Mouse (Mus musculus): ENCODE measurements at regions not wholly inside any gene's neighbourhood (a gene's known extent, or its start where the extent isn't known, plus 50 kb on each side); places are given as distances from the start of the nearest gene placed in this dataset.

DNA sequence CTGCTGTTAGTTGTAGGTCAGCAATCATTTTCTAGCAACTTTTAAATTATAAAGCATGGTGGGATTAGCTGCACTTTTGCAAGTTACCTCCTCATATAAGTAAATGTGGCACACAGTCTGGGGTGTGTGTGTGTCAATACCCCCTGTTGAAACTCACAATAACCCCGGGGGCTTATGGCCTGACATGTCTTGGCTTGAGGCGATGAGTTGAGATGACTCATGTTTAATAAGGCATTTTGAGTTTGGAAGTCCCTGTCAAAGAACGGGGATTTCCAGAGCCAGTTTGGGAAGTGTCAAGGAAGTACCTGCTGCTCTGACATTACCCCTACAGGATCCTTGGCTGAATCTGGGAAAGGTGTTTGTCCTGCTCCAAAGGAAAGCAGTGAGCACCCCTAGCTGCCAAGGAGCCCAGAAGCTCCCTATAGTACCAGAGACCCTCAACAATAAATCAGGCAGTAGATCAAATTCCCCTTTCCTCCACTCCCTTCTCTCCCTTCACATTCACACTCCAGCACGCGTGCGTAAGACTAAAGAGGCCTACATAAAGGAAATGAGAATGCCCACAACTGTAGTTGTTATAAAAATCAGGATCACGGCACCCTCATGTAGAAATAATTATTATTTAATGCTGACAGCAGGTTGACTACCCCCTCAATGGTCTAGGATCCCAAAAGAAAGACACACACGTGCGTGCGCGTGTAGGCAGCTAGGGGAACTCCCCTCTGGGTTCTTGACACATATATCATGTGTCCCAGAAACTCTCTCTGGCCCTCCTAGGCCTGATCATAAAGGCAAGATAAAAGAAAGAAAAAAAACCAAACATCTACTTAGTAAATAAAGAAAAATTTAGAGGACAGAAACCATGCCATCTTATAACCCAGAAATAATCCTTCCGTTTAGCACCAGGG, 216.3 kb upstream of the Cdh5 start:
- no peak overlapping the region for H3K27ac ChIP-seq (ENCODE audit: low read depth)
- WGBS, result 89% methylated on average over 12 of the region's 12 CpGs
- ATAC-seq (ENCODE audit: insufficient read depth, low read depth), result no peak
- no peak overlapping the region for H3K9ac ChIP-seq (replicated peaks; ENCODE audit: low read depth, low read length)
- H3K9me3 ChIP-seq (replicated peaks; ENCODE audit: control insufficient read depth, low read length), result no peaks in the 10 kb centered on the region
- no peaks in the 10 kb centered on the region for H3K27me3 ChIP-seq (ENCODE audit: control insufficient read depth, insufficient read depth, low read length)
- no peak for DNase-seq (ENCODE audit: low spot score)
- no peaks in the 10 kb centered on the region for H3K36me3 ChIP-seq (replicated peaks; ENCODE audit: control insufficient read depth, insufficient read depth, low read length)
- TF ChIP-seq CTCF (IDR thresholded peaks at IDR 0.05; ENCODE audit: low read depth), result no peak
- TF ChIP-seq EP300 (IDR thresholded peaks at IDR 0.05; ENCODE audit: low read depth), result no peak
- H3K4me3 ChIP-seq (ENCODE audit: low read depth, low read length), result no peak overlapping the region
- H3K4me1 ChIP-seq (ENCODE audit: control insufficient read depth, insufficient read depth), result no peaks in the 10 kb centered on the region
- no peak overlapping the region for H3K4me2 ChIP-seq (ENCODE audit: low read depth, low read length)

DNA sequence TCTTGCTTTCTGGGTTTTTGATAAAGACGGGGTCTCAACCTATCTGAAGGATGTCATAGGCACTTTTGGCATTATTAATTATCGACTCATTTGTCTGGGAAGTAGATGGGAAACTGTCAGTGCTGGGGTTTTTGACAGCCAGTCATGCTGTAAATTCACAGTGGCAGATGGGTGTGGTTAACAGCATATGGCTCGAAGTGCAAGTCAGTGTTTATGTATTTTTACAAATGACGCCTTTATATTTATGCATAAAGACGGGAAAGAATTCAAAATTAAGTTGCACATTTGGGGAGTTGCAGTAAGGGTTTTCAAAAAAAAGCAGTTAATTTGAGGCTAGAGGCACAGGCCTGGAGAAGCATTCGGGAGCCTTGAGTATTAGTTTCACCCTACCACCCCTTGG, 206.8 kb upstream of the Cdh5 start:
- Histone ChIP-seq H3K9ac (replicated peaks; ENCODE audit: low read depth, low read length) (no peak overlapping the region), H3K36me3 (replicated peaks; ENCODE audit: control insufficient read depth, insufficient read depth, low read length) (no peaks in the 10 kb centered on the region)
- 88% methylated on average over 6 of the region's 6 CpGs for WGBS

GRCm38 (mm10) chr8:103895132-103895531, 206.3 kb upstream of the Cdh5 start:
- Histone ChIP-seq H3K4me3 (ENCODE audit: low read depth, low read length) (no peak overlapping the region), H3K27me3 (ENCODE audit: control insufficient read depth, insufficient read depth, low read length) (no peaks in the 10 kb centered on the region)
- ATAC-seq (ENCODE audit: insufficient read depth, low read depth), result no peak

More for the DNA sequence above, 206.8 kb upstream of the Cdh5 start:
- no peak for TF ChIP-seq EP300 (IDR thresholded peaks at IDR 0.05; ENCODE audit: low read depth)
- TF ChIP-seq CTCF (IDR thresholded peaks at IDR 0.05; ENCODE audit: low read depth), result no peak
- ATAC-seq (ENCODE audit: insufficient read depth, low read depth) (no peak), DNase-seq (ENCODE audit: low spot score) (no peak)
- no peaks in the 10 kb centered on the region for H3K4me1 ChIP-seq (ENCODE audit: control insufficient read depth, insufficient read depth)
- H3K27me3 ChIP-seq (ENCODE audit: control insufficient read depth, insufficient read depth, low read length), result no peaks in the 10 kb centered on the region
- H3K27ac ChIP-seq (ENCODE audit: low read depth), result no peak overlapping the region
- H3K4me2 ChIP-seq (ENCODE audit: low read depth, low read length), result no peak overlapping the region
- H3K4me3 ChIP-seq (ENCODE audit: low read depth, low read length), result no peak overlapping the region
- H3K9me3 ChIP-seq (replicated peaks; ENCODE audit: control insufficient read depth, low read length), result no peaks in the 10 kb centered on the region

GRCm38 (mm10) chr8:103897463-103897862, 204.0 kb upstream of the Cdh5 start:
- Histone ChIP-seq H3K4me2 (ENCODE audit: low read depth, low read length) (no peak overlapping the region), H3K9ac (replicated peaks; ENCODE audit: low read depth, low read length) (no peak overlapping the region), H3K27ac (ENCODE audit: low read depth) (no peak overlapping the region), H3K27me3 (ENCODE audit: control insufficient read depth, insufficient read depth, low read length) (no peaks in the 10 kb centered on the region), H3K4me3 (ENCODE audit: low read depth, low read length) (no peak overlapping the region), H3K36me3 (replicated peaks; ENCODE audit: control insufficient read depth, insufficient read depth, low read length) (no peaks in the 10 kb centered on the region), H3K9me3 (replicated peaks; ENCODE audit: control insufficient read depth, low read length) (no peaks in the 10 kb centered on the region), H3K4me1 (ENCODE audit: control insufficient read depth, insufficient read depth) (no peaks in the 10 kb centered on the region)
- WGBS, result 58% methylated on average over 7 of the region's 7 CpGs
- TF ChIP-seq CTCF (IDR thresholded peaks at IDR 0.05; ENCODE audit: low read depth), result no peak
- no peak for TF ChIP-seq EP300 (IDR thresholded peaks at IDR 0.05; ENCODE audit: low read depth)
- DNase-seq (ENCODE audit: low spot score), result no peak
- ATAC-seq (ENCODE audit: insufficient read depth, low read depth), result no peak

More at GRCm38 (mm10) chr8:103895132-103895531, 206.3 kb upstream of the Cdh5 start:
- Histone ChIP-seq H3K4me1 (ENCODE audit: control insufficient read depth, insufficient read depth) (no peaks in the 10 kb centered on the region), H3K9me3 (replicated peaks; ENCODE audit: control insufficient read depth, low read length) (no peaks in the 10 kb centered on the region), H3K36me3 (replicated peaks; ENCODE audit: control insufficient read depth, insufficient read depth, low read length) (no peaks in the 10 kb centered on the region), H3K27ac (ENCODE audit: low read depth) (no peak overlapping the region), H3K4me2 (ENCODE audit: low read depth, low read length) (no peak overlapping the region), H3K9ac (replicated peaks; ENCODE audit: low read depth, low read length) (no peak overlapping the region)
- 82% methylated on average over 6 of the region's 6 CpGs for WGBS
- no peak for DNase-seq (ENCODE audit: low spot score)
- TF ChIP-seq EP300 (IDR thresholded peaks at IDR 0.05; ENCODE audit: low read depth) (no peak), CTCF (IDR thresholded peaks at IDR 0.05; ENCODE audit: low read depth) (no peak)

DNA sequence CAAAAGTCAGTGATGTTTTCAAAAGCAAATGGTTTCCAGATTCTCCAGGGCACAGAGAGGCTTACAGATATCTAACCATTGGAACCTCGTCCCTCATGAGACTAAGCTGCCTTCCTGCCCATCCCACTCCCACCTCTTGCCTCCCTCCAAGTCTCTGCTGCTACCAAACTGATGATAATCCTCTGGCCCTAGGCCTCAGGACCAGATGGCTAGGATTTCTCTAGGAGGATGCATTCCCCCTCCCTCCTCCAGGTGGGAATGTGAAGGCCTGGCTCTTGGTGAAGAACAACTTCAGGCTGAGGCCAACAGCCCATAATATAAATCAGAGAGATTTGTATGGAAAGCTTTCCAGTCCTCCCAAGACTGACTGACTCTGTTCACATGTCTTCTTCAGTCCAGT, 198.9 kb upstream of the Cdh5 start:
- Histone ChIP-seq H3K4me1 (ENCODE audit: control insufficient read depth, insufficient read depth) (no peaks in the 10 kb centered on the region), H3K9ac (replicated peaks; ENCODE audit: low read depth, low read length) (no peak overlapping the region), H3K4me3 (ENCODE audit: low read depth, low read length) (no peak overlapping the region), H3K36me3 (replicated peaks; ENCODE audit: control insufficient read depth, insufficient read depth, low read length) (no peaks in the 10 kb centered on the region), H3K9me3 (replicated peaks; ENCODE audit: control insufficient read depth, low read length) (no peaks in the 10 kb centered on the region; the same call in 1 of the 2 replicates), H3K4me2 (ENCODE audit: low read depth, low read length) (no peak overlapping the region), H3K27ac (ENCODE audit: low read depth) (no peak overlapping the region), H3K27me3 (ENCODE audit: control insufficient read depth, insufficient read depth, low read length) (no peaks in the 10 kb centered on the region)
- no peak for TF ChIP-seq CTCF (IDR thresholded peaks at IDR 0.05; ENCODE audit: low read depth)
- TF ChIP-seq EP300 (IDR thresholded peaks at IDR 0.05; ENCODE audit: low read depth), result no peak
- no peak for ATAC-seq (ENCODE audit: insufficient read depth, low read depth)
- WGBS, result 57% methylated on average over 1 of the region's 1 CpGs
- DNase-seq (ENCODE audit: low spot score), result no peak
